Mouse (Mus musculus): ENCODE measurements around the gene Dnah2. TPM values are rescaled to one million over a fixed set of nuclear protein-coding genes. Genes with fewer than 3 reads are reported as not detected.
A peak's percentile ranks its signal among the peaks of the same experiment; 100 is the strongest.

Dnah2 gene
- polyA plus RNA-seq, 1 experiment from 2014 or later = 0.17 TPM

GRCm38 (mm10) chr11:69576307-69576706 lies 27.4 kb upstream of the Dnah2 start:
- Histone ChIP-seq H3K27me3 (ENCODE audit: control insufficient read depth, insufficient read depth, low read length) (no peaks in the 10 kb centered on the region), H3K9me3 (replicated peaks; ENCODE audit: control insufficient read depth, low read length) (no peaks in the 10 kb centered on the region), H3K4me1 (ENCODE audit: control insufficient read depth, insufficient read depth, low read length) (peaks cover 17% of the 10 kb centered on the region), H3K4me3 (ENCODE audit: low read length) (no peak overlapping the region), H3K27ac (ENCODE audit: low read length) (no peak overlapping the region), H3K9ac (ENCODE audit: low read length) (no peak overlapping the region), H3K4me2 (ENCODE audit: low read depth, low read length) (no peak overlapping the region), H3K36me3 (ENCODE audit: control insufficient read depth, insufficient read depth) (no peaks in the 10 kb centered on the region)
- WGBS = 66% methylated on average over 5 of the region's 5 CpGs
- no peak for ATAC-seq (replicated peaks; ENCODE audit: extremely low read depth, insufficient read depth, low FRiP score)

GRCm38 (mm10) chr11:69575220-69575619 lies 26.3 kb upstream of the Dnah2 start:
- Histone ChIP-seq H3K27ac (ENCODE audit: low read length) (no peak overlapping the region), H3K36me3 (ENCODE audit: control insufficient read depth, insufficient read depth) (peaks cover 6% of the 10 kb centered on the region; the same call in 1 of the 2 replicates), H3K9me3 (replicated peaks; ENCODE audit: control insufficient read depth, low read length) (no peaks in the 10 kb centered on the region), H3K4me2 (ENCODE audit: low read depth, low read length) (no peak overlapping the region), H3K9ac (ENCODE audit: low read length) (no peak overlapping the region), H3K4me3 (ENCODE audit: low read length) (no peak overlapping the region), H3K4me1 (ENCODE audit: control insufficient read depth, insufficient read depth, low read length) (peaks cover 17% of the 10 kb centered on the region), H3K27me3 (ENCODE audit: control insufficient read depth, insufficient read depth, low read length) (no peaks in the 10 kb centered on the region)
- no peak for ATAC-seq (replicated peaks; ENCODE audit: extremely low read depth, insufficient read depth, low FRiP score)
- WGBS = 47% methylated on average over 3 of the region's 3 CpGs

DNA sequence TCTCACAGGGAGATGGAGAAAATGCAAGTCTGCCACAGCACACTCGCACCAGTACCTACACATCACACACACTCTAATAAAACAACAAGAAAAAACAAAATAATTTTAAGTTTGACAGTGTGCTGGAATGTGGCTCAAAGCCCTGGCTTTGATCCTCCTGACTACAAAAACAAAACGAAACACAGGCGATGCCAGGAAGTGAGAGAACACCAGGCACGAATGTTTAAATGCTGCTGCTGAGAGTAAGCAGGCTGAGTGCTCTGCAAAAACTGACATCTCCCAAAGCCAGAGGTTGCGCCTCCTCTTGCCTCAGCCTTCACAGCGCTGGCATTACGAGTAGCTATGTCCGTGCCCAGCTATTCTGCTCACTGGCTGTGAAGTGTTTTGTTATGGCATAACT lies 16.2 kb upstream of the Dnah2 start:
- no peaks in the 10 kb centered on the region for H3K27me3 ChIP-seq (ENCODE audit: control insufficient read depth, insufficient read depth, low read length)
- 65% methylated on average over 8 of the region's 8 CpGs for WGBS
- H3K4me2 ChIP-seq (ENCODE audit: low read depth, low read length) = no peak overlapping the region
- H3K27ac ChIP-seq (ENCODE audit: low read length) = no peak overlapping the region
- ATAC-seq (replicated peaks; ENCODE audit: extremely low read depth, insufficient read depth, low FRiP score) = no peak
- H3K36me3 ChIP-seq (ENCODE audit: control insufficient read depth, insufficient read depth) = peaks cover 12% of the 10 kb centered on the region; the same call in 1 of the 2 replicates
- H3K9me3 ChIP-seq (replicated peaks; ENCODE audit: control insufficient read depth, low read length) = no peaks in the 10 kb centered on the region
- no peak overlapping the region for H3K9ac ChIP-seq (ENCODE audit: low read length)
- H3K4me3 ChIP-seq (ENCODE audit: low read length) = no peak overlapping the region
- H3K4me1 ChIP-seq (ENCODE audit: control insufficient read depth, insufficient read depth, low read length) = peaks cover 21% of the 10 kb centered on the region

DNA sequence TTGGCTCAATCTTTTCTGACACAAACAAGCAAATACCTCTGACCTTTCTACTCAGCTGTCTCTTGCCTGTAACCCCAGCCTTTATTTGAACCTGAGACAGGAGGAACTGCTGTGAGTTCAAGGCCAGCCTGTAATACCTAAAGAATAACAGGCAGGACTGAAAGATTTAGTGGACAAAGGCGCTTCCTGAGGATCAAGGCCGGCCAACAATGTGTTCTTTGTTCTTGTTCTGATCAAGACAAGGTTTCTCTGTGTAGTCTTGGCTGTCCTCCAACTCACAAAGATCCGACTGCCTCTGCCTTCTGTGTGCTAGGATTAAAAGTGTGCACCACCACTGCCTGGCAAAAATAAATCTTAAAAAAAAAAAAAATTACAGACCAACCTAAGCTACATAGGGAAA lies 15.5 kb upstream of the Dnah2 start:
- no peaks in the 10 kb centered on the region for H3K27me3 ChIP-seq (ENCODE audit: control insufficient read depth, insufficient read depth, low read length)
- H3K4me2 ChIP-seq (ENCODE audit: low read depth, low read length) = no peak overlapping the region
- ATAC-seq (replicated peaks; ENCODE audit: extremely low read depth, insufficient read depth, low FRiP score) = no peak
- no peak overlapping the region for H3K9ac ChIP-seq (ENCODE audit: low read length)
- H3K36me3 ChIP-seq (ENCODE audit: control insufficient read depth, insufficient read depth) = peaks cover 12% of the 10 kb centered on the region; the same call in 1 of the 2 replicates
- WGBS = 57% methylated on average over 3 of the region's 3 CpGs
- no peak overlapping the region for H3K4me3 ChIP-seq (ENCODE audit: low read length)
- H3K27ac ChIP-seq (ENCODE audit: low read length) = no peak overlapping the region
- H3K9me3 ChIP-seq (replicated peaks; ENCODE audit: control insufficient read depth, low read length) = no peaks in the 10 kb centered on the region
- H3K4me1 ChIP-seq (ENCODE audit: control insufficient read depth, insufficient read depth, low read length) = peaks cover 25% of the 10 kb centered on the region

GRCm38 (mm10) chr11:69563373-69563772 lies 14.5 kb upstream of the Dnah2 start:
- H3K4me1 ChIP-seq (ENCODE audit: control insufficient read depth, insufficient read depth, low read length) = peaks cover 27% of the 10 kb centered on the region
- no peak overlapping the region for H3K27ac ChIP-seq (ENCODE audit: low read length)
- no peak overlapping the region for H3K4me2 ChIP-seq (ENCODE audit: low read depth, low read length)
- H3K4me3 ChIP-seq (ENCODE audit: low read length) = no peak overlapping the region
- WGBS = 56% methylated on average over 13 of the region's 13 CpGs
- no peaks in the 10 kb centered on the region for H3K27me3 ChIP-seq (ENCODE audit: control insufficient read depth, insufficient read depth, low read length)
- H3K9me3 ChIP-seq (replicated peaks; ENCODE audit: control insufficient read depth, low read length) = no peaks in the 10 kb centered on the region
- no peak for ATAC-seq (replicated peaks; ENCODE audit: extremely low read depth, insufficient read depth, low FRiP score)
- H3K36me3 ChIP-seq (ENCODE audit: control insufficient read depth, insufficient read depth) = peaks cover 12% of the 10 kb centered on the region; the same call in 1 of the 2 replicates
- no peak overlapping the region for H3K9ac ChIP-seq (ENCODE audit: low read length)

- no peaks in the 10 kb centered on the region for H3K9me3 ChIP-seq (replicated peaks; ENCODE audit: control insufficient read depth, low read length)
- peak overlapping the region; percentile 96 for H3K4me2 ChIP-seq (ENCODE audit: low read depth, low read length)
- peaks cover 34% of the 10 kb centered on the region for H3K4me1 ChIP-seq (ENCODE audit: control insufficient read depth, insufficient read depth, low read length)
- H3K36me3 ChIP-seq (ENCODE audit: control insufficient read depth, insufficient read depth) = peaks cover 12% of the 10 kb centered on the region; the same call in 1 of the 2 replicates
- peak overlapping the region; percentile 97 for H3K27ac ChIP-seq (ENCODE audit: low read length)
- ATAC-seq (replicated peaks; ENCODE audit: extremely low read depth, insufficient read depth, low FRiP score) = no peak
- 30% methylated on average over 16 of the region's 16 CpGs for WGBS
- peak overlapping the region; percentile 78 for H3K4me3 ChIP-seq (ENCODE audit: low read length)
- H3K9ac ChIP-seq (ENCODE audit: low read length) = peak overlapping the region; percentile 94
- H3K27me3 ChIP-seq (ENCODE audit: control insufficient read depth, insufficient read depth, low read length) = no peaks in the 10 kb centered on the region
Observed at GRCm38 (mm10) chr11:69560896-69561854, 12.3 kb upstream of the Dnah2 start.

DNA sequence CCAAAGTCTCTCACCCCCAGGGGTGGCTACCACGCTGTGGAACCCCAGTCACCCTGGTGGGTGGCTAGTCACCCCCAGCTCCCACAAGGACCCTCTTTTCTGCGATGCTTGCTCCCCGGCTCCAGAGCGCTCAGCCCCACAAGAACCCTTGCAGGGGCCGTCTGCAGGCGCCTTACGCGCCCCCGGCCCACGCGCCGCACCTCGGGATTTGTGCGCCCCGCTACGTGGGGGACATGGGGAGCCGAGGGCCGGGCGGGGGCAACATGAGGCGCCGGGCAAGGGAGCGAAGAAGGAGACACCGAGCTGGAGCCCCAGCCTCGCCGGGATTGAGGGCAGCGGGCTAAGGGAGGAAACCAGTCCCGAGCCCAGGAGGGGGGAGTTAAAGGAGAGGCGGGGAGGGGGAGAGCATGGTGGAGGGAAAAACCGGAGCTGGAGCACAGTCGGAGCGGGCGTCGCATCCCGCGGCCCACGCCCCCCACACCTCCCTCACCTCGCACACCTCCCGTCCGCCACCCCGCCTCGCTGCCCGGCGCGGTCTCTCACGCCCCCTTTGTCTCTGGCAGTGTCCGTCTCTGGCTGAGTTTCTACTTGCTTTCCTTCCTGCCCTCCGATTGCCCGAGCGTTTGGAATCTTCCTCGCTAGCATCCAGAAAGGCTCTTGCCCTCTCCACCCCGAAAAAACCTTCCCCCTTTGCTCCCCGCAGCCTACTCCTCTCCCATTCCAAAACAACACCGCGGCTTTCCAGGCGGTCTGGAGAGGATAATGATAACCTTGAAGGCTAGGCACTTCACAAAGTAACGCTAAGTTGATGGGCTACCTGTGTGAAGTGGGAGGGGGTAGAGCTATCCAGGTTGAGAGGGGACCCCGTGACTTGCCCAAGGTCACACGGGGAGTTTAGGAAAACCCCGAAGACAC lies 11.2 kb upstream of the Dnah2 start, which contains the start of gene Efnb3:
TSS of gene Efnb3 (minus strand) at position 355 of the 915 bp plus-strand sequence.
- no peaks in the 10 kb centered on the region for H3K9me3 ChIP-seq (replicated peaks; ENCODE audit: control insufficient read depth, low read length)
- H3K4me2 ChIP-seq (ENCODE audit: low read depth, low read length) = peak within 1 kb of the TSS; percentile 96
- H3K9ac ChIP-seq (ENCODE audit: low read length) = peak within 1 kb of the TSS; percentile 94
- peaks cover 34% of the 10 kb centered on the region for H3K4me1 ChIP-seq (ENCODE audit: control insufficient read depth, insufficient read depth, low read length)
- no peaks in the 10 kb centered on the region for H3K27me3 ChIP-seq (ENCODE audit: control insufficient read depth, insufficient read depth, low read length)
- H3K4me3 ChIP-seq (ENCODE audit: low read length) = peak within 1 kb of the TSS; percentile 78
- peaks cover 12% of the 10 kb centered on the region for H3K36me3 ChIP-seq (ENCODE audit: control insufficient read depth, insufficient read depth)
- 4% methylated on average over 53 of the region's 59 CpGs for WGBS
- peak; percentile 37; the same call in 1 of the 2 replicates for ATAC-seq (replicated peaks; ENCODE audit: extremely low read depth, insufficient read depth, low FRiP score)
- peak within 1 kb of the TSS; percentile 97 for H3K27ac ChIP-seq (ENCODE audit: low read length)

- Histone ChIP-seq H3K9ac (ENCODE audit: low read length) (peak overlapping the region; percentile 94), H3K27me3 (ENCODE audit: control insufficient read depth, insufficient read depth, low read length) (no peaks in the 10 kb centered on the region), H3K9me3 (replicated peaks; ENCODE audit: control insufficient read depth, low read length) (no peaks in the 10 kb centered on the region), H3K36me3 (ENCODE audit: control insufficient read depth, insufficient read depth) (peaks cover 8% of the 10 kb centered on the region), H3K4me3 (ENCODE audit: low read length) (peak overlapping the region; percentile 78), H3K4me2 (ENCODE audit: low read depth, low read length) (peak overlapping the region; percentile 96), H3K27ac (ENCODE audit: low read length) (peak overlapping the region; percentile 97), H3K4me1 (ENCODE audit: control insufficient read depth, insufficient read depth, low read length) (peaks cover 34% of the 10 kb centered on the region)
- 4% methylated on average over 5 of the region's 5 CpGs for WGBS
- ATAC-seq (replicated peaks; ENCODE audit: extremely low read depth, insufficient read depth, low FRiP score) = peak; percentile 79
Observed at GRCm38 (mm10) chr11:69559183-69559582, 10.3 kb upstream of the Dnah2 start.
